Mouse (Mus musculus): ENCODE data around the gene Klhl29. TPM values are rescaled to one million over a fixed set of nuclear protein-coding genes. Genes with fewer than 3 reads are reported as not detected.

Klhl29 gene
- total RNA-seq, 1 experiment: 0.22 TPM

- Histone ChIP-seq H3K4me3 (ENCODE audit: insufficient read depth in 1 of 2, low read depth in 1 of 2, low read length in 2 of 2, poor library complexity in 1 of 2, severe bottlenecking in 1 of 2) (no peak overlapping the region), H3K9ac (ENCODE audit: insufficient read depth, low read depth, low read length, poor library complexity, severe bottlenecking) (no peak overlapping the region), H3K4me1 (ENCODE audit: control insufficient read depth in 2 of 2, insufficient read depth in 2 of 2, low read length in 2 of 2, poor library complexity in 1 of 2) (peaks cover 0 to 5% of the 10 kb centered on the region in 2 experiments; a peak in 2 of 4 replicates), H3K27ac (ENCODE audit: insufficient read depth, low read depth, low read length, poor library complexity, severe bottlenecking) (no peak overlapping the region), H3K36me3 (ENCODE audit: control insufficient read depth, insufficient read depth, low read length, poor library complexity, severe bottlenecking) (no peaks in the 10 kb centered on the region), H3K9me3 (ENCODE audit: control insufficient read depth, insufficient read depth, low read depth, low read length) (no peaks in the 10 kb centered on the region)
- in situ Hi-C loops (cut with MboI; ENCODE audit: low sequenced_read_pairs in 2 of 2, unreplicated experiment in 2 of 2): no loop called here
- DNase-seq (ENCODE audit: low read depth, low spot score): no peak
- TF ChIP-seq ZNF384 (IDR thresholded peaks at IDR 0.05; ENCODE audit: low read depth, low read length): no peak
These were observed 135.8 kb downstream of the Klhl29 start for GRCm38 (mm10) chr12:5239451-5240245.

GRCm38 (mm10) chr12:5237078-5237477, 138.4 kb downstream of the Klhl29 start:
- Histone ChIP-seq H3K27ac (ENCODE audit: insufficient read depth, low read depth, low read length, poor library complexity, severe bottlenecking) (no peak overlapping the region), H3K4me3 (ENCODE audit: insufficient read depth in 1 of 2, low read depth in 1 of 2, low read length in 2 of 2, poor library complexity in 1 of 2, severe bottlenecking in 1 of 2) (no peak overlapping the region), H3K9me3 (ENCODE audit: control insufficient read depth, insufficient read depth, low read depth, low read length) (no peaks in the 10 kb centered on the region), H3K9ac (ENCODE audit: insufficient read depth, low read depth, low read length, poor library complexity, severe bottlenecking) (no peak overlapping the region), H3K36me3 (ENCODE audit: control insufficient read depth, insufficient read depth, low read length, poor library complexity, severe bottlenecking) (no peaks in the 10 kb centered on the region), H3K4me1 (ENCODE audit: control insufficient read depth in 2 of 2, insufficient read depth in 2 of 2, low read length in 2 of 2, poor library complexity in 1 of 2) (peaks cover 0 to 5% of the 10 kb centered on the region in 2 experiments; a peak in 2 of 4 replicates)
- in situ Hi-C loops (cut with MboI; ENCODE audit: low sequenced_read_pairs in 2 of 2, unreplicated experiment in 2 of 2): no loop called here
- TF ChIP-seq ZNF384 (IDR thresholded peaks at IDR 0.05; ENCODE audit: low read depth, low read length): no peak
- no peak for TF ChIP-seq CHD2 (IDR thresholded peaks at IDR 0.05; ENCODE audit: low read depth, low read length)
- TF ChIP-seq ZC3H11A (IDR thresholded peaks at IDR 0.05; ENCODE audit: borderline replicate concordance, low read depth, low read length): no peak
- no peak for TF ChIP-seq HCFC1 (IDR thresholded peaks at IDR 0.05; ENCODE audit: borderline replicate concordance, insufficient read depth, low read length)
- no peak for TF ChIP-seq MAFK (IDR thresholded peaks at IDR 0.05; ENCODE audit: insufficient read depth, low read depth, low read length)
- no peak for DNase-seq (ENCODE audit: low read depth, low spot score)

- Histone ChIP-seq H3K36me3 (ENCODE audit: control insufficient read depth, insufficient read depth, low read length, poor library complexity, severe bottlenecking) (no peaks in the 10 kb centered on the region), H3K4me3 (ENCODE audit: insufficient read depth in 1 of 2, low read depth in 1 of 2, low read length in 2 of 2, poor library complexity in 1 of 2, severe bottlenecking in 1 of 2) (no peak overlapping the region), H3K4me1 (ENCODE audit: control insufficient read depth in 2 of 2, insufficient read depth in 2 of 2, low read length in 2 of 2, poor library complexity in 1 of 2) (peaks cover 0 to 5% of the 10 kb centered on the region in 2 experiments; a peak in 2 of 4 replicates), H3K9me3 (ENCODE audit: control insufficient read depth, insufficient read depth, low read depth, low read length) (no peaks in the 10 kb centered on the region), H3K27ac (ENCODE audit: insufficient read depth, low read depth, low read length, poor library complexity, severe bottlenecking) (no peak overlapping the region), H3K9ac (ENCODE audit: insufficient read depth, low read depth, low read length, poor library complexity, severe bottlenecking) (no peak overlapping the region)
- TF ChIP-seq CHD2 (IDR thresholded peaks at IDR 0.05; ENCODE audit: low read depth, low read length) (no peak), ZNF384 (IDR thresholded peaks at IDR 0.05; ENCODE audit: low read depth, low read length) (no peak), HCFC1 (IDR thresholded peaks at IDR 0.05; ENCODE audit: borderline replicate concordance, insufficient read depth, low read length) (no peak), ZC3H11A (IDR thresholded peaks at IDR 0.05; ENCODE audit: borderline replicate concordance, low read depth, low read length) (no peak), MAFK (IDR thresholded peaks at IDR 0.05; ENCODE audit: insufficient read depth, low read depth, low read length) (no peak)
- no peak for DNase-seq (ENCODE audit: low read depth, low spot score)
- in situ Hi-C loops (cut with MboI; ENCODE audit: low sequenced_read_pairs in 2 of 2, unreplicated experiment in 2 of 2): no loop called here
These were observed 139.9 kb downstream of the Klhl29 start for GRCm38 (mm10) chr12:5235596-5235995.

GRCm38 (mm10) chr12:5230504-5230903, 145.0 kb downstream of the Klhl29 start:
- TF ChIP-seq CHD2 (IDR thresholded peaks at IDR 0.05; ENCODE audit: low read depth, low read length) (no peak), MAFK (IDR thresholded peaks at IDR 0.05; ENCODE audit: insufficient read depth, low read depth, low read length) (no peak), HCFC1 (IDR thresholded peaks at IDR 0.05; ENCODE audit: borderline replicate concordance, insufficient read depth, low read length) (no peak), ZNF384 (IDR thresholded peaks at IDR 0.05; ENCODE audit: low read depth, low read length) (no peak), ZC3H11A (IDR thresholded peaks at IDR 0.05; ENCODE audit: borderline replicate concordance, low read depth, low read length) (no peak)
- no peak for DNase-seq (ENCODE audit: low read depth, low spot score)

More at GRCm38 (mm10) chr12:5230504-5230903, 145.0 kb downstream of the Klhl29 start:
- H3K36me3 ChIP-seq (ENCODE audit: control insufficient read depth, insufficient read depth, low read length, poor library complexity, severe bottlenecking): no peaks in the 10 kb centered on the region
- H3K4me1 ChIP-seq (ENCODE audit: control insufficient read depth in 2 of 2, insufficient read depth in 2 of 2, low read length in 2 of 2, poor library complexity in 1 of 2): 0 out of 4 replicates have a peak, but pooled peaks cover 2% of the 10 kb centered on the region in 2 experiments
- in situ Hi-C loops (cut with MboI; ENCODE audit: low sequenced_read_pairs in 2 of 2, unreplicated experiment in 2 of 2): no loop called here
- no peak overlapping the region for H3K9ac ChIP-seq (ENCODE audit: insufficient read depth, low read depth, low read length, poor library complexity, severe bottlenecking)
- H3K4me3 ChIP-seq (ENCODE audit: insufficient read depth in 1 of 2, low read depth in 1 of 2, low read length in 2 of 2, poor library complexity in 1 of 2, severe bottlenecking in 1 of 2): no peak overlapping the region
- no peak overlapping the region for H3K27ac ChIP-seq (ENCODE audit: insufficient read depth, low read depth, low read length, poor library complexity, severe bottlenecking)
- no peaks in the 10 kb centered on the region for H3K9me3 ChIP-seq (ENCODE audit: control insufficient read depth, insufficient read depth, low read depth, low read length)

Measured in ES-E14 (cell line).